Mouse (Mus musculus) heart, embryonic 12.5 days (tissue): Measurements from ENCODE around the gene Cox7a2. TPM values are rescaled to one million over a fixed set of nuclear protein-coding genes. Genes with fewer than 3 reads are reported as not detected.

Experiments used
- polyA plus RNA-seq: library from polyadenylated mRNA; unstranded; fragments of >200 nt; fragmentation: Nextera tagmentation; extraction: Ambion mirVana; gene quantifications from 2 replicates; pipeline ENCODE4 v1.2.1, GENCODE M21; 2016

Gene Cox7a2
- polyA plus RNA-seq, 1 experiment from 2014 or later: 1,256 TPM

Other genes with a start within 250 kb of the Cox7a2 start
- gene Col12a1, start 41.0 kb downstream of the Cox7a2 start, polyA plus RNA-seq: 15.1 and 15.2 TPM in 2 replicates
- gene Tmem30a, start 33.6 kb upstream of the Cox7a2 start, polyA plus RNA-seq: 109 and 111 TPM in 2 replicates